Mouse (Mus musculus) ES-Bruce4 (cell line): ENCODE data around the gene L2hgdh. TPM values are rescaled to one million over a fixed set of nuclear protein-coding genes. Genes with fewer than 3 reads are reported as not detected.
A peak's percentile ranks its signal among the peaks of the same experiment; 100 is the strongest.

ENCODE experiments used
- H3K27ac ChIP-seq: 2 replicates; pipeline ENCODE4 v1.5.1; 2012; ENCODE audit warnings: low read length, inconsistent platforms; ENCODE audit not compliant: insufficient read depth
- H3K27me3 ChIP-seq: 2 replicates; pipeline ENCODE4 v1.6.1; 2012; ENCODE audit warnings: mild to moderate bottlenecking, low read length, inconsistent platforms; ENCODE audit not compliant: control insufficient read depth, poor library complexity, insufficient read depth, severe bottlenecking
- H3K36me3 ChIP-seq: 2 replicates; pipeline ENCODE4 v1.6.1; 2012; ENCODE audit warnings: inconsistent platforms, mild to moderate bottlenecking, low read length, moderate library complexity; ENCODE audit not compliant: control insufficient read depth, poor library complexity, insufficient read depth, severe bottlenecking
- H3K4me1 ChIP-seq: one replicate; pipeline ENCODE4 v1.8.1; 2011; ENCODE audit warnings: low read length; ENCODE audit not compliant: control insufficient read depth, insufficient read depth
- H3K4me3 ChIP-seq: 2 replicates; pipeline ENCODE4 v1.5.1; 2011; ENCODE audit warnings: low read depth, mild to moderate bottlenecking, low read length
- H3K9ac ChIP-seq: 2 replicates; pipeline ENCODE4 v1.6.1; 2012; ENCODE audit warnings: low read depth, mild to moderate bottlenecking, inconsistent platforms; ENCODE audit not compliant: poor library complexity, severe bottlenecking
- H3K9me3 ChIP-seq: replicated peaks from 2 replicates; pipeline ENCODE4 v1.6.1; 2012; ENCODE audit warnings: mild to moderate bottlenecking, low read length, inconsistent platforms; ENCODE audit not compliant: control insufficient read depth, poor library complexity, insufficient read depth, severe bottlenecking
- CTCF ChIP-seq: IDR thresholded peaks from one replicate; pipeline ENCODE4 v1.8.1; 2011; ENCODE audit warnings: low read depth, low read length
- EP300 ChIP-seq: IDR thresholded peaks from 2 replicates; pipeline ENCODE4 v1.6.1; 2011; ENCODE audit warnings: low read depth, low read length; ENCODE audit not compliant: insufficient read depth
- POLR2A ChIP-seq: IDR thresholded peaks from one replicate; pipeline ENCODE4 v1.8.1; 2011; ENCODE audit warnings: low read length; ENCODE audit not compliant: insufficient read depth
- polyA plus RNA-seq: library from polyadenylated mRNA; stranded (reverse); fragments of >200 nt; gene quantifications from 2 replicates; pipeline ENCODE4 v1.2.4, GENCODE M21; 2011; ENCODE audit warnings: low read depth; ENCODE audit not compliant: missing spikeins, insufficient read depth, insufficient read length

Gene L2hgdh
- polyA plus RNA-seq, 1 experiment = 25.6 TPM

DNA sequence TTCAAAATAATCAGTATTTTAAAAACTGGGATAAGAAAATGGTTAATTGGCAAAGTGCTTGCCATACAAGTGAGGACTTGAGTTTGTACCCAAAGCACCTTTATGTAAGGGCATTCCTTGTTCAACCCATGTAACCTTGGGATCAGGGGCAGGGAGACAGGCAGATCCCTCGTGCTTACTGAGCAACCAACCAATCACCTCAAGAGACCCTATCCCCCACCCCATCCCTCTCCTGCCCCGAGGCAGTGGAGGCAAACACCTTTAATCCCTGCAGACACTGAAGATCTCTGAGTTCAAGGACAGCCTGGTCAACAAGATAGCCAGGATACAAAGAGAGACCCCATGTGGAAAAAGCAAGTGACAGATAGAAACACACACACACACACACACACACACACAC is 1.3 kb downstream of the L2hgdh start:
- Histone ChIP-seq H3K27me3 (no peaks in the 10 kb centered on the region), H3K4me1 (peaks cover 2% of the 10 kb centered on the region), H3K27ac (no peak overlapping the region), H3K9ac (no peak overlapping the region), H3K9me3 (peaks cover 34% of the 10 kb centered on the region), H3K4me3 (peak overlapping the region; percentile 89), H3K36me3 (peaks cover 12% of the 10 kb centered on the region)
- TF ChIP-seq EP300 = no peak

DNA sequence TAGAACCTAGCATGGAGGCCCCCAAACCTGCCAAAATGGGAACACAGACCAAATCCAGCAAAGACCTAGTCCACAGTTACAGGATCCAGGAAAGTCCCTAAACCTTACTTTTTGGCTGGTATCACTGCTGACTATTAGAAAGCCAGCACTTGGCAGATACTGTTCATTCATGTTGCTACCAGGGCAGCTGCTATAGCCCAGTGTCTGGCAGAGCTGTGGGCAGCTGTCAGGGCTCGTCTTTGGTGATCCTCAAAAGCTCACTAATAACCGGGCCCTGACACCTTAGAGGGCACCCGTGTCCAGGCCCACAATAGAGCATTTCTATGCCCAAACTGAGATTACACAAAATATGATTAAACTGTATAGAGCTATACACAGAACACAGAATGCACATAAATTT is 1.8 kb downstream of the L2hgdh start:
- no peak overlapping the region for H3K4me3 ChIP-seq
- H3K27ac ChIP-seq = no peak overlapping the region
- H3K36me3 ChIP-seq = peaks cover 16% of the 10 kb centered on the region
- no peaks in the 10 kb centered on the region for H3K27me3 ChIP-seq
- peaks cover 39% of the 10 kb centered on the region for H3K9me3 ChIP-seq
- peaks cover 2% of the 10 kb centered on the region for H3K4me1 ChIP-seq
- no peak for TF ChIP-seq EP300
- no peak for TF ChIP-seq POLR2A
- TF ChIP-seq CTCF = no peak
- H3K9ac ChIP-seq = no peak overlapping the region

DNA sequence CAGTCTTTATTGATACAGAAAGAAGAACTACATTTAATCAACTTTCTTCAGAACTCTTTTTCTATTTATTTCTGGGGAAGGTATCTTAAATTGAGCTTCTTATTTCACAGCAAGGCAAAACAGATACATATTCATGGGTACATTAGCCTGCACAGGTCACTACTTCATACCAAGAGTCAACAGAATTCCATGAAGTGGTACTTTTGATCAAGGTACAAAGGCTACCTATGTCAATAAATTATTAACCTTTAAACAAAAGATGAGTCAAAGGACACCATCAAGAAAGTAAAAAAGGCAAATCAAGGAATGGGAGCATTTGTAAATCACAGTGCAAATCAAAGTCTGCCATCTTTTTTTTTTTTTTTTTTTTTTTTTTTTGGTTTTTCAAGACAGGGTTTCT is 11.0 kb downstream of the L2hgdh start:
- Histone ChIP-seq H3K9ac (no peak overlapping the region), H3K4me1 (no peaks in the 10 kb centered on the region), H3K27ac (no peak overlapping the region), H3K9me3 (peaks cover 24% of the 10 kb centered on the region), H3K27me3 (no peaks in the 10 kb centered on the region), H3K4me3 (no peak overlapping the region), H3K36me3 (peaks cover 8% of the 10 kb centered on the region)
- no peak for TF ChIP-seq POLR2A
- no peak for TF ChIP-seq CTCF
- TF ChIP-seq EP300 = no peak

DNA sequence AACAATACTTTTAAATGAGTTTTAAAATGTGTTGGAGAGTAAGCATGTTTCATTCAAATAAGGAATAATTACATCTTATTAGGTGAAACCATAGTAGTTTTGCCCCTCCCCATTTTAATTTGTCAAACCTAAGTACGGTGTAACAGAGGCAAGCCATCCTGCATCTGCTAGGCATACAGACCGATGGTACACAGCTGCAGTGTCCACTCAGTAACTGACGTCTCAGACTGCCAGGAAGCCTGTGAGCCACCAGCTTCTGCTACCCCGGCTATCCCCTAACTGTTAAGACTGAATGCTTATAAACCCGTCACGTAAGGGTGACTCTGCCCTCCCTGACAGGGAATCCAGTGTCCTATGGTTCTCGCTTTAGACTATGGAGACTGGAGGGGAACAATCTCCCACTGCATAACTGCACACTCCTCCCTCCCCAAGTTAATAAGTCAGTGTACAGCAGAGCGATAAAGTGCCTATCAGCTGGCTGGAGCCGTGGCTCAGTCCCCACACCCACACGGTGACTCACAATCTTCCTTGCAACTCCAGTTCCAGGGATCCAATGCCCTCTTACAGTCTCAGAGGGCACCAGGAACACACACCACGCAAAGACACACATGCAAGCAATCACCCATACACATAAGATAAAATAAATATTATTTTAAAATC is 19.7 kb downstream of the L2hgdh start:
- H3K4me1 ChIP-seq = no peaks in the 10 kb centered on the region
- H3K36me3 ChIP-seq = 0 out of 2 replicates have a peak, but pooled peaks cover 2% of the 10 kb centered on the region
- H3K27ac ChIP-seq = no peak overlapping the region
- H3K4me3 ChIP-seq = no peak overlapping the region
- no peak overlapping the region for H3K9ac ChIP-seq
- no peaks in the 10 kb centered on the region for H3K9me3 ChIP-seq
- no peak for TF ChIP-seq CTCF
- no peaks in the 10 kb centered on the region for H3K27me3 ChIP-seq

- Histone ChIP-seq H3K36me3 (no peaks in the 10 kb centered on the region; the same call in 1 of the 2 replicates), H3K27ac (no peak overlapping the region), H3K9ac (no peak overlapping the region), H3K4me1 (no peaks in the 10 kb centered on the region), H3K9me3 (no peaks in the 10 kb centered on the region), H3K4me3 (no peak overlapping the region), H3K27me3 (no peaks in the 10 kb centered on the region)
- TF ChIP-seq EP300 (no peak), POLR2A (no peak), CTCF (no peak)
Measured at GRCm38 (mm10) chr12:69698352-69698751, 26.3 kb downstream of the L2hgdh start.

GRCm38 (mm10) chr12:69696746-69697145 is 27.9 kb downstream of the L2hgdh start:
- no peak overlapping the region for H3K9ac ChIP-seq
- H3K27me3 ChIP-seq = no peaks in the 10 kb centered on the region
- no peak overlapping the region for H3K27ac ChIP-seq
- no peaks in the 10 kb centered on the region; the same call in 1 of the 2 replicates for H3K36me3 ChIP-seq
- no peak for TF ChIP-seq EP300
- peak; percentile 10 for TF ChIP-seq CTCF
- TF ChIP-seq POLR2A = no peak
- no peaks in the 10 kb centered on the region for H3K4me1 ChIP-seq
- H3K4me3 ChIP-seq = no peak overlapping the region
- no peaks in the 10 kb centered on the region for H3K9me3 ChIP-seq
